Mouse (Mus musculus) yolk sac, embryonic 10.5 days (tissue): ENCODE measurements around the gene Tbc1d25.

Experiments
- DNase-seq: peaks from one replicate; pipeline ENCODE4 v3.0.0-alpha.2; 2017; ENCODE audit warnings: low spot score

The Tbc1d25 gene

GRCm38 (mm10) chrX:8175504-8176385 lies at the start of gene Tbc1d25:
Gene Tbc1d25 (minus strand): TSS chrX:8176181.
- DNase-seq = peak; percentile 87

- DNase-seq = peak; percentile 15
These were observed 47.5 kb upstream of the Tbc1d25 start for GRCm38 (mm10) chrX:8223473-8223872.

- DNase-seq = peak; percentile 24
These were observed 46.9 kb upstream of the Tbc1d25 start for GRCm38 (mm10) chrX:8222678-8223421.

- no peak for DNase-seq
These were observed 46.3 kb upstream of the Tbc1d25 start for GRCm38 (mm10) chrX:8222296-8222677.

GRCm38 (mm10) chrX:8219651-8220050 lies 43.7 kb upstream of the Tbc1d25 start:
- DNase-seq = no peak

- DNase-seq = no peak
These were observed 42.1 kb upstream of the Tbc1d25 start for GRCm38 (mm10) chrX:8218114-8218513.

GRCm38 (mm10) chrX:8217383-8217782 lies 41.4 kb upstream of the Tbc1d25 start:
- no peak for DNase-seq

- DNase-seq = no peak
These were observed 35.7 kb upstream of the Tbc1d25 start for GRCm38 (mm10) chrX:8211490-8212207.

GRCm38 (mm10) chrX:8209720-8210119 lies 33.7 kb upstream of the Tbc1d25 start:
- no peak for DNase-seq

- DNase-seq = no peak
These were observed 31.2 kb upstream of the Tbc1d25 start for GRCm38 (mm10) chrX:8207224-8207623.

- no peak for DNase-seq
These were observed 30.8 kb upstream of the Tbc1d25 start for GRCm38 (mm10) chrX:8206694-8207197.

- DNase-seq = peak; percentile 76
These were observed 30.2 kb upstream of the Tbc1d25 start, which contains the start of gene Porcn for GRCm38 (mm10) chrX:8206015-8206693. Gene Porcn (minus strand): TSS chrX:8206525.

- no peak for DNase-seq
These were observed 29.6 kb upstream of the Tbc1d25 start for GRCm38 (mm10) chrX:8205551-8205950.

- DNase-seq = no peak
These were observed 29.1 kb upstream of the Tbc1d25 start for GRCm38 (mm10) chrX:8205088-8205487.

- no peak for DNase-seq
These were observed 28.1 kb upstream of the Tbc1d25 start for GRCm38 (mm10) chrX:8204076-8204475.

- no peak for DNase-seq
These were observed 27.1 kb upstream of the Tbc1d25 start for GRCm38 (mm10) chrX:8203105-8203504.

GRCm38 (mm10) chrX:8193419-8193723 lies 17.4 kb upstream of the Tbc1d25 start, which contains the start of gene Ebp:
Gene Ebp (minus strand): TSS chrX:8193512.
- no peak for DNase-seq

GRCm38 (mm10) chrX:8192640-8193418 lies 16.8 kb upstream of the Tbc1d25 start:
- peak; percentile 84 for DNase-seq

GRCm38 (mm10) chrX:8192126-8192639 lies 16.2 kb upstream of the Tbc1d25 start:
- no peak for DNase-seq

- DNase-seq = no peak
These were observed 7.0 kb upstream of the Tbc1d25 start for GRCm38 (mm10) chrX:8182871-8183540.
